Mouse (Mus musculus) CH12.LX (cell line): Measurements from ENCODE around the gene Mogat1. TPM values are rescaled to one million over a fixed set of nuclear protein-coding genes. Genes with fewer than 3 reads are reported as not detected.

Experiments
- DNase-seq: peaks from one replicate; pipeline ENCODE4 v3.0.0-alpha.2; 2013; ENCODE audit errors: extremely low read depth
- H3K27ac ChIP-seq: 2 replicates; pipeline ENCODE4 v1.5.1; 2012; ENCODE audit warnings: low read depth, mild to moderate bottlenecking, control low read depth, moderate library complexity; ENCODE audit not compliant: insufficient read depth
- H3K27me3 ChIP-seq: replicated peaks from 2 replicates; pipeline ENCODE3; 2012; ENCODE audit warnings: inconsistent platforms
- H3K36me3 ChIP-seq, 2 experiments: replicated peaks in 1 of 2; 2 replicates each; pipeline versions ENCODE3 to v1.6.1; 2012; ENCODE audit warnings: inconsistent platforms in 1 of 2, low read length in 1 of 2, mild to moderate bottlenecking in 1 of 2, mixed read lengths in 1 of 2, moderate library complexity in 1 of 2; ENCODE audit not compliant: control insufficient read depth in 1 of 2, insufficient read depth in 1 of 2
- H3K4me1 ChIP-seq, 2 experiments: 2 replicates each; pipeline ENCODE4 v1.6.1; 2012; ENCODE audit warnings: inconsistent platforms in 1 of 2, moderate library complexity in 1 of 2; ENCODE audit not compliant: insufficient read depth in 2 of 2, control insufficient read depth in 1 of 2
- H3K4me2 ChIP-seq: 2 replicates; pipeline ENCODE4 v1.6.1; 2012; ENCODE audit warnings: low read depth, mild to moderate bottlenecking, control low read depth; ENCODE audit not compliant: poor library complexity, insufficient read depth, severe bottlenecking
- H3K4me3 ChIP-seq, 3 experiments: fragments of 150-350 bp in 1 of 3; sonication (generic) in 1 of 3; replicated peaks in 1 of 3; 2 replicates each; pipeline versions ENCODE3 to v1.5.1; 2011 to 2012; ENCODE audit warnings: low read depth in 2 of 3, low read length in 2 of 3, mild to moderate bottlenecking in 2 of 3, moderate library complexity in 2 of 3, control low read depth in 1 of 3, improper control_type of control experiment in 1 of 3, inconsistent platforms in 1 of 3, mixed read lengths in 1 of 3; ENCODE audit not compliant: poor library complexity in 1 of 3
- H3K79me2 ChIP-seq: replicated peaks from 2 replicates; pipeline ENCODE4 v1.6.1; 2012; ENCODE audit warnings: mild to moderate bottlenecking, moderate library complexity; ENCODE audit not compliant: control insufficient read depth, poor library complexity, insufficient read depth, severe bottlenecking; ENCODE audit errors: extremely low read depth
- H3K9ac ChIP-seq: 2 replicates; pipeline ENCODE4 v1.6.1; 2012; ENCODE audit warnings: low read depth, mild to moderate bottlenecking, control low read depth, moderate library complexity; ENCODE audit not compliant: insufficient read depth
- H3K9me3 ChIP-seq: replicated peaks from 2 replicates; pipeline ENCODE3; 2012; ENCODE audit warnings: low read length, inconsistent platforms, mixed read lengths
- BHLHE40 ChIP-seq: IDR thresholded peaks from 2 replicates; pipeline ENCODE4 v1.6.1; 2011; ENCODE audit warnings: mild to moderate bottlenecking, low read depth, low read length, improper control_type of control experiment
- CHD2 ChIP-seq: IDR thresholded peaks from 2 replicates; pipeline ENCODE4 v1.6.1; 2011; ENCODE audit warnings: low read length, improper control_type of control experiment
- E2F4 ChIP-seq: IDR thresholded peaks from 2 replicates; pipeline ENCODE4 v1.6.1; 2011; ENCODE audit warnings: low read depth, low read length, improper control_type of control experiment; ENCODE audit not compliant: insufficient replicate concordance
- ELF1 ChIP-seq: IDR thresholded peaks from 2 replicates; pipeline ENCODE4 v1.6.1; 2014; ENCODE audit warnings: low read depth, mild to moderate bottlenecking, inconsistent platforms, low read length, improper control_type of control experiment
- EP300 ChIP-seq: IDR thresholded peaks from 2 replicates; pipeline ENCODE4 v1.6.1; 2011; ENCODE audit warnings: low read length, improper control_type of control experiment
- ETS1 ChIP-seq: conservative IDR thresholded peaks from 2 replicates; pipeline ENCODE4 v1.6.1; 2012; ENCODE audit warnings: low read depth, mild to moderate bottlenecking, inconsistent platforms, low read length, improper control_type of control experiment, moderate library complexity
- GABPA ChIP-seq: IDR thresholded peaks from 2 replicates; pipeline ENCODE4 v1.6.1; 2012; ENCODE audit warnings: low read depth, low read length, improper control_type of control experiment, inconsistent platforms; ENCODE audit not compliant: insufficient replicate concordance
- HCFC1 ChIP-seq: IDR thresholded peaks from 2 replicates; pipeline ENCODE4 v1.6.1; 2012; ENCODE audit warnings: low read depth, mild to moderate bottlenecking, inconsistent platforms, low read length, improper control_type of control experiment
- IRF4 ChIP-seq: IDR thresholded peaks from 2 replicates; pipeline ENCODE4 v1.6.1; 2014; ENCODE audit warnings: low read depth, mild to moderate bottlenecking, inconsistent platforms, low read length, improper control_type of control experiment
- JUN ChIP-seq: IDR thresholded peaks from 2 replicates; pipeline ENCODE4 v1.6.1; 2011; ENCODE audit warnings: low read depth, mild to moderate bottlenecking, low read length, improper control_type of control experiment, moderate library complexity; ENCODE audit not compliant: insufficient read depth
- JUND ChIP-seq: conservative IDR thresholded peaks from 2 replicates; pipeline ENCODE4 v1.6.1; 2011; ENCODE audit warnings: low read depth, low read length, improper control_type of control experiment
- KAT2A ChIP-seq: IDR thresholded peaks from 2 replicates; pipeline ENCODE4 v1.6.1; 2012; ENCODE audit warnings: low read length, improper control_type of control experiment, inconsistent platforms; ENCODE audit not compliant: insufficient replicate concordance
- MAFK ChIP-seq: IDR thresholded peaks from 2 replicates; pipeline ENCODE4 v1.6.1; 2011; ENCODE audit warnings: low read length, improper control_type of control experiment; ENCODE audit not compliant: insufficient replicate concordance
- MAX ChIP-seq: IDR thresholded peaks from 2 replicates; pipeline ENCODE4 v1.6.1; 2011; ENCODE audit warnings: low read length, improper control_type of control experiment
- MEF2A ChIP-seq: IDR thresholded peaks from 2 replicates; pipeline ENCODE4 v1.6.1; 2014; ENCODE audit warnings: low read depth, mild to moderate bottlenecking, inconsistent platforms, low read length, improper control_type of control experiment, borderline replicate concordance
- MXI1 ChIP-seq: IDR thresholded peaks from 2 replicates; pipeline ENCODE4 v1.6.1; 2011; ENCODE audit warnings: mild to moderate bottlenecking, low read depth, low read length, improper control_type of control experiment
- MYC ChIP-seq: IDR thresholded peaks from 2 replicates; pipeline ENCODE4 v1.6.1; 2011; ENCODE audit warnings: low read depth, mild to moderate bottlenecking, improper control_type of control experiment, low read length
- NELFE ChIP-seq: IDR thresholded peaks from 2 replicates; pipeline ENCODE4 v1.6.1; 2011; ENCODE audit warnings: low read depth, low read length, improper control_type of control experiment
- NRF1 ChIP-seq: IDR thresholded peaks from 2 replicates; pipeline ENCODE4 v1.6.1; 2014; ENCODE audit warnings: low read depth, mild to moderate bottlenecking, inconsistent platforms, low read length, improper control_type of control experiment, moderate library complexity
- PAX5 ChIP-seq: IDR thresholded peaks from 2 replicates; pipeline ENCODE4 v1.6.1; 2012; ENCODE audit warnings: low read length, inconsistent platforms, mixed read lengths
- POLR2A ChIP-seq: IDR thresholded peaks from 2 replicates; pipeline ENCODE4 v1.6.1; 2011; ENCODE audit warnings: low read depth, mild to moderate bottlenecking, improper control_type of control experiment, low read length
- RAD21 ChIP-seq: IDR thresholded peaks from 2 replicates; pipeline ENCODE4 v1.6.1; 2011; ENCODE audit warnings: low read depth, mild to moderate bottlenecking, low read length, improper control_type of control experiment, moderate library complexity
- RCOR1 ChIP-seq: conservative IDR thresholded peaks from 2 replicates; pipeline ENCODE4 v1.6.1; 2012; ENCODE audit warnings: low read depth, mild to moderate bottlenecking, inconsistent platforms, low read length, improper control_type of control experiment
- SIN3A ChIP-seq: IDR thresholded peaks from 2 replicates; pipeline ENCODE4 v1.6.1; 2012; ENCODE audit warnings: low read length, improper control_type of control experiment, inconsistent platforms
- TBP ChIP-seq: conservative IDR thresholded peaks from 2 replicates; pipeline ENCODE4 v1.6.1; 2011; ENCODE audit warnings: low read depth, low read length, improper control_type of control experiment
- TCF12 ChIP-seq: IDR thresholded peaks from 2 replicates; pipeline ENCODE4 v1.6.1; 2014; ENCODE audit warnings: low read depth, mild to moderate bottlenecking, inconsistent platforms, low read length, improper control_type of control experiment
- UBTF ChIP-seq: IDR thresholded peaks from 2 replicates; pipeline ENCODE4 v1.6.1; 2012; ENCODE audit warnings: low read depth, mild to moderate bottlenecking, inconsistent platforms, low read length, improper control_type of control experiment, moderate library complexity
- USF1 ChIP-seq: IDR thresholded peaks from 2 replicates; pipeline ENCODE4 v1.6.1; 2014; ENCODE audit warnings: low read depth, mild to moderate bottlenecking, inconsistent platforms, low read length, improper control_type of control experiment
- USF2 ChIP-seq: conservative IDR thresholded peaks from 2 replicates; pipeline ENCODE4 v1.6.1; 2011; ENCODE audit warnings: low read depth, low read length, improper control_type of control experiment
- ZC3H11A ChIP-seq: IDR thresholded peaks from 2 replicates; pipeline ENCODE4 v1.6.1; 2012; ENCODE audit warnings: low read depth, mild to moderate bottlenecking, inconsistent platforms, low read length, improper control_type of control experiment
- ZKSCAN1 ChIP-seq: IDR thresholded peaks from 2 replicates; pipeline ENCODE4 v1.6.1; 2012; ENCODE audit warnings: low read depth, inconsistent platforms, low read length, improper control_type of control experiment, borderline replicate concordance
- ZMIZ1 ChIP-seq: IDR thresholded peaks from 2 replicates; pipeline ENCODE4 v1.6.1; 2012; ENCODE audit warnings: low read depth, mild to moderate bottlenecking, inconsistent platforms, low read length, improper control_type of control experiment
- dilution Hi-C: fragments of 300-500 bp; cut with MboI; formaldehyde crosslinking; loops from 2 replicates; pipeline ENCODE4 v1.14.3; 2020; ENCODE audit warnings: low sequenced_read_pairs; ENCODE audit not compliant: extremely low pct_unique_long_range_greater_than_20kb, extremely low pct_ligation_motif_present
- in situ Hi-C: fragments of 300-500 bp; cut with MboI; formaldehyde crosslinking; loops from 3 replicates; pipeline ENCODE4 v1.14.3; 2019; ENCODE audit warnings: low sequenced_read_pairs, low pct_ligation_motif_present, low pct_unique_long_range_greater_than_20kb, mixed read lengths
- polyA plus RNA-seq: library from polyadenylated mRNA; unstranded; fragments of >175 nt; gene quantifications from 2 replicates; pipeline ENCODE4 v1.2.1, GENCODE M21; 2012; ENCODE audit warnings: low read depth; ENCODE audit not compliant: insufficient read length
- total RNA-seq, 2 experiments: library from RNA; depleted of rRNA; stranded (reverse); fragments of 300-350 nt in 1 of 2; fragments of >200 nt in 1 of 2; gene quantifications; 2 replicates each; pipeline ENCODE4 v1.2.3; 2012 to 2014

Mogat1 gene
- total and polyA plus RNA-seq, 3 experiments = not detected

- no peaks in the 10 kb centered on the region for H3K27me3 ChIP-seq
- peak overlapping the region; percentile 85 for H3K4me2 ChIP-seq
- H3K9ac ChIP-seq = no peak overlapping the region
- H3K79me2 ChIP-seq = no peaks in the 10 kb centered on the region
- H3K36me3 ChIP-seq = no peaks in the 10 kb centered on the region
- H3K4me3 ChIP-seq = peak overlapping the region; percentile 16 to 56 (median 40)
- H3K4me1 ChIP-seq = peaks cover 0 to 9% of the 10 kb centered on the region in 2 experiments; a peak in 2 of 4 replicates
- no peak overlapping the region for H3K27ac ChIP-seq
- DNase-seq = peak; percentile 96
- no peaks in the 10 kb centered on the region for H3K9me3 ChIP-seq
- TF ChIP-seq ETS1 = peak; percentile 100
- no peak for TF ChIP-seq ZKSCAN1
- no peak for TF ChIP-seq RCOR1
- peak; percentile 92 for TF ChIP-seq MXI1
- TF ChIP-seq TCF12 = peak; percentile 93
- no peak for TF ChIP-seq PAX5
- no peak for TF ChIP-seq HCFC1
- no peak for TF ChIP-seq E2F4
- no peak for TF ChIP-seq ZC3H11A
- TF ChIP-seq USF1 = peak; percentile 93
- TF ChIP-seq GABPA = no peak
- TF ChIP-seq BHLHE40 = peak; percentile 95
- peak; percentile 67 for TF ChIP-seq NRF1
- TF ChIP-seq CHD2 = no peak
- peak; percentile 72 for TF ChIP-seq IRF4
- TF ChIP-seq MYC = no peak; the same call in none of the 2 replicates
- peak; percentile 99 for TF ChIP-seq USF2
- peak; percentile 100 for TF ChIP-seq SIN3A
- TF ChIP-seq NELFE = no peak
- TF ChIP-seq JUN = 0 out of 2 replicates have a peak, but pooled peaks have one; percentile 26
- TF ChIP-seq RAD21 = no peak
- TF ChIP-seq UBTF = no peak
- peak; percentile 90; the same call in 1 of the 2 replicates for TF ChIP-seq MAX
- peak; percentile 82 for TF ChIP-seq EP300
- TF ChIP-seq POLR2A = 0 out of 2 replicates have a peak, but pooled peaks have one; percentile 30
- no peak for TF ChIP-seq KAT2A
- TF ChIP-seq ZMIZ1 = no peak
- TF ChIP-seq MAFK = 0 out of 2 replicates have a peak, but pooled peaks have one; percentile 26
- no peak for TF ChIP-seq ELF1
- no peak for TF ChIP-seq TBP
- TF ChIP-seq MEF2A = peak; percentile 48; the same call in 1 of the 2 replicates
- TF ChIP-seq JUND = peak; percentile 56; the same call in 1 of the 2 replicates
- dilution Hi-C loops (no loop called here), in situ Hi-C loops (loop anchor here (25.0 kb wide), 1 partner anchor 1100 kb away; no protein-coding TSS in a partner anchor)
Observed at GRCm38 (mm10) chr1:78537494-78538010, 26.8 kb downstream of the Mogat1 start.
